Mouse (Mus musculus): ENCODE measurements around the gene Thumpd2. TPM values are rescaled to one million over a fixed set of nuclear protein-coding genes. Genes with fewer than 3 reads are reported as not detected.

Gene Thumpd2
- polyA plus RNA-seq, 1 experiment from 2014 or later = 15.0 TPM

GRCm38 (mm10) chr17:81045115-81045514, 19.8 kb downstream of the Thumpd2 start:
- 96% methylated on average over 6 of the region's 6 CpGs for WGBS
- H3K4me2 ChIP-seq (ENCODE audit: low read depth, severe bottlenecking) = no peak overlapping the region
- H3K27ac ChIP-seq (replicated peaks; ENCODE audit: low read depth, low read length) = no peak overlapping the region
- H3K4me1 ChIP-seq (ENCODE audit: control insufficient read depth, insufficient read depth, low read length) = no peaks in the 10 kb centered on the region
- H3K9ac ChIP-seq (ENCODE audit: low read length) = no peak overlapping the region
- ATAC-seq (ENCODE audit: insufficient number of reproducible peaks, low FRiP score, low TSS enrichment, low read depth) (no peak), DNase-seq (ENCODE audit: low spot score) (no peak)
- H3K27me3 ChIP-seq (ENCODE audit: control insufficient read depth, insufficient read depth, low read length) = no peaks in the 10 kb centered on the region
- H3K9me3 ChIP-seq (ENCODE audit: control insufficient read depth, low read length) = no peaks in the 10 kb centered on the region
- no peak overlapping the region for H3K4me3 ChIP-seq (ENCODE audit: low read depth, low read length)
- no peaks in the 10 kb centered on the region; the same call in 1 of the 2 replicates for H3K36me3 ChIP-seq (ENCODE audit: control insufficient read depth, insufficient read depth, low read length)

DNA sequence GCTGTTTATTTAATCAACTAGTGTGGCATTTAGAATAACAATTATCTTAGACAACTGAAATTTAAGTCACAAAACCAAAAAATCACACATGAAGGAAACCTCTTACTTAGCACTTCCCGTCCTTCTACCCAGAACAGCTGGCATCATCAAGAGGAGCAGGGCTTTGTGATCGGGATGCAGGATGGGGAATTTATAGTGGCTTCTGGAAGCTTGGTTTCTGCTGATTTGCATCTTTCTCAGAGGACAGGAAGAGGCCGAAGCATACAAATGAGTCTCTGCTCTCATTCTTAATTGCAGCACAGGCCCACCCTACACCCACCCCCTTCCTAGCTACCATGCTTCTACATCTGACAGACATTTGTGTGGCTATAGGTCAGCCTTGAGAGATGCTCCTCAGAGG, 20.5 kb downstream of the Thumpd2 start:
- no peaks in the 10 kb centered on the region for H3K4me1 ChIP-seq (ENCODE audit: control insufficient read depth, insufficient read depth, low read length)

DNA sequence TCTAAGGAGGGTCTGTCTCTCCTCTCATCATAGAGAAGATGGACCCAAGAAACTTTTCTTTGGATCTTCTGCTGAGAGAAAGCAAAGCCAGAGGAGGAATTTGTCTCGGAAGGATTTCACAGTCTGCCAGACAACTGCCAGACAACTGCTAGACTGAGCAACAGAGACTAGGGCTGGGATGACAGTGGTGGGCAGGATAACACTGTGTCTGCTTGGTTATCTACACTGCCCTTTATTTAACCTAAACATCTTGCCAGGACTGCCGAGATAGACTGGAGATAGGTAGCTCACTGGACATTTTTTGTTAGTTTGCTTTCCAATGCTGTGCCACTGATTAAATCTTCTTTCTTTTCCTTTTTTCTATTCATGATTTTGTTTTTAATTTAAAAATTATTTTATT, 23.2 kb downstream of the Thumpd2 start:
- DNase-seq (ENCODE audit: low spot score) (no peak), ATAC-seq (ENCODE audit: insufficient number of reproducible peaks, low FRiP score, low TSS enrichment, low read depth) (no peak)
- Histone ChIP-seq H3K4me1 (ENCODE audit: control insufficient read depth, insufficient read depth, low read length) (no peaks in the 10 kb centered on the region), H3K27ac (replicated peaks; ENCODE audit: low read depth, low read length) (no peak overlapping the region), H3K9me3 (ENCODE audit: control insufficient read depth, low read length) (no peaks in the 10 kb centered on the region), H3K36me3 (ENCODE audit: control insufficient read depth, insufficient read depth, low read length) (no peaks in the 10 kb centered on the region; the same call in 1 of the 2 replicates), H3K4me3 (ENCODE audit: low read depth, low read length) (no peak overlapping the region), H3K4me2 (ENCODE audit: low read depth, severe bottlenecking) (no peak overlapping the region), H3K9ac (ENCODE audit: low read length) (no peak overlapping the region), H3K27me3 (ENCODE audit: control insufficient read depth, insufficient read depth, low read length) (no peaks in the 10 kb centered on the region)
- 86% methylated on average over 2 of the region's 2 CpGs for WGBS

More for the DNA sequence above, 20.5 kb downstream of the Thumpd2 start:
- H3K36me3 ChIP-seq (ENCODE audit: control insufficient read depth, insufficient read depth, low read length) = no peaks in the 10 kb centered on the region; the same call in 1 of the 2 replicates
- no peak overlapping the region for H3K27ac ChIP-seq (replicated peaks; ENCODE audit: low read depth, low read length)
- H3K27me3 ChIP-seq (ENCODE audit: control insufficient read depth, insufficient read depth, low read length) = no peaks in the 10 kb centered on the region
- no peak overlapping the region for H3K4me3 ChIP-seq (ENCODE audit: low read depth, low read length)
- H3K9me3 ChIP-seq (ENCODE audit: control insufficient read depth, low read length) = no peaks in the 10 kb centered on the region
- no peak for ATAC-seq (ENCODE audit: insufficient number of reproducible peaks, low FRiP score, low TSS enrichment, low read depth)
- WGBS = 92% methylated on average over 3 of the region's 3 CpGs
- H3K4me2 ChIP-seq (ENCODE audit: low read depth, severe bottlenecking) = no peak overlapping the region
- DNase-seq (ENCODE audit: low spot score) = no peak
- H3K9ac ChIP-seq (ENCODE audit: low read length) = no peak overlapping the region

- DNase-seq (ENCODE audit: low spot score) (no peak), ATAC-seq (ENCODE audit: insufficient number of reproducible peaks, low FRiP score, low TSS enrichment, low read depth) (no peak)
- no peak overlapping the region for H3K9ac ChIP-seq (ENCODE audit: low read length)
- H3K4me1 ChIP-seq (ENCODE audit: control insufficient read depth, insufficient read depth, low read length) = no peaks in the 10 kb centered on the region
- H3K27ac ChIP-seq (replicated peaks; ENCODE audit: low read depth, low read length) = no peak overlapping the region
- WGBS = 97% methylated on average over 2 of the region's 2 CpGs
- no peak overlapping the region for H3K4me2 ChIP-seq (ENCODE audit: low read depth, severe bottlenecking)
- H3K27me3 ChIP-seq (ENCODE audit: control insufficient read depth, insufficient read depth, low read length) = no peaks in the 10 kb centered on the region
- no peaks in the 10 kb centered on the region; the same call in 1 of the 2 replicates for H3K36me3 ChIP-seq (ENCODE audit: control insufficient read depth, insufficient read depth, low read length)
- no peaks in the 10 kb centered on the region for H3K9me3 ChIP-seq (ENCODE audit: control insufficient read depth, low read length)
- no peak overlapping the region for H3K4me3 ChIP-seq (ENCODE audit: low read depth, low read length)
These were observed 26.0 kb downstream of the Thumpd2 start for GRCm38 (mm10) chr17:81038707-81039408.

DNA sequence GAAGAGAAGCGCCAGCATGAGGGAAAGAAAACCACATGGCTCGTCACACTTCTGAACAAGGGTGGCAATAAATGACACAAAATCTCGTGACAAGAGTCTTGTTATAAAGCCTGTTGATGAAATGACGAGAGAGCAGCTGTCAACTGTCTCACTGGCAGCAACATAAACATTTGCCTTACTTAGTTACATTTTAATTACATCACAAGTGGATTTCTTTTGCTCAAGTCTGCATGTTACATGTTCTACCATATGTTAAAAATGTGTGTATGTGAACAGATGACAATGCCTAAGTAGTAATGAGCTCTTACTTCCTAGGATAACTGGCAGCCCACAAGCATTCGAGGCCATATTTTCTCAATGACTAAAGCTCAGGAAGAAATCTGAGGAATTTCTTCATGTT, 29.5 kb downstream of the Thumpd2 start:
- Histone ChIP-seq H3K4me3 (ENCODE audit: low read depth, low read length) (no peak overlapping the region), H3K4me1 (ENCODE audit: control insufficient read depth, insufficient read depth, low read length) (no peaks in the 10 kb centered on the region), H3K27ac (replicated peaks; ENCODE audit: low read depth, low read length) (no peak overlapping the region), H3K4me2 (ENCODE audit: low read depth, severe bottlenecking) (no peak overlapping the region), H3K9me3 (ENCODE audit: control insufficient read depth, low read length) (no peaks in the 10 kb centered on the region), H3K9ac (ENCODE audit: low read length) (no peak overlapping the region), H3K27me3 (ENCODE audit: control insufficient read depth, insufficient read depth, low read length) (no peaks in the 10 kb centered on the region), H3K36me3 (ENCODE audit: control insufficient read depth, insufficient read depth, low read length) (no peaks in the 10 kb centered on the region; the same call in 1 of the 2 replicates)
- ATAC-seq (ENCODE audit: insufficient number of reproducible peaks, low FRiP score, low TSS enrichment, low read depth) (no peak), DNase-seq (ENCODE audit: low spot score) (no peak)
- WGBS = 77% methylated on average over 5 of the region's 5 CpGs

DNA sequence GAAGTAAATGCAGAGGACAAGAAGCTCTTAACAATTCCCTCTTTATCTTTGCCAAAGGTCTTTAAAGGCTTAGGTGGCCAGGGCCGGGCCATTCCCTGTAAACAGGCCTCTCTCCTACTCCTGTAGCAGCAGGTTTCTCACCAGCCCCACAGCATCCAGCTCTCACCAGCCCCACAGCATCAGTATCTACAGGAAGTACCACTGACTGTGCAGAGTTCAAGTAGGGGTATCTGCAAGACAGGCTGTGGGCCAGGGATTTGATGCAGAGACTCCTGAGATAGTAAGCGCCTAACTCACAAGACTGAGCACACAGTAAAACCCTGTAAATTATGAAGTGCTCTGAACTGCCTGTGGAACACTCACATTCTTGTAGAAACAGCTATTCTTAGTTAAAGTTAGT, 31.9 kb downstream of the Thumpd2 start:
- no peak overlapping the region for H3K27ac ChIP-seq (replicated peaks; ENCODE audit: low read depth, low read length)
- H3K4me2 ChIP-seq (ENCODE audit: low read depth, severe bottlenecking) = no peak overlapping the region
- DNase-seq (ENCODE audit: low spot score) (no peak), ATAC-seq (ENCODE audit: insufficient number of reproducible peaks, low FRiP score, low TSS enrichment, low read depth) (no peak)
- no peaks in the 10 kb centered on the region for H3K9me3 ChIP-seq (ENCODE audit: control insufficient read depth, low read length)
- no peaks in the 10 kb centered on the region; the same call in 1 of the 2 replicates for H3K36me3 ChIP-seq (ENCODE audit: control insufficient read depth, insufficient read depth, low read length)
- WGBS = 77% methylated on average over 2 of the region's 2 CpGs
- no peaks in the 10 kb centered on the region for H3K4me1 ChIP-seq (ENCODE audit: control insufficient read depth, insufficient read depth, low read length)
- no peak overlapping the region for H3K4me3 ChIP-seq (ENCODE audit: low read depth, low read length)
- H3K9ac ChIP-seq (ENCODE audit: low read length) = no peak overlapping the region
- no peaks in the 10 kb centered on the region for H3K27me3 ChIP-seq (ENCODE audit: control insufficient read depth, insufficient read depth, low read length)

DNA sequence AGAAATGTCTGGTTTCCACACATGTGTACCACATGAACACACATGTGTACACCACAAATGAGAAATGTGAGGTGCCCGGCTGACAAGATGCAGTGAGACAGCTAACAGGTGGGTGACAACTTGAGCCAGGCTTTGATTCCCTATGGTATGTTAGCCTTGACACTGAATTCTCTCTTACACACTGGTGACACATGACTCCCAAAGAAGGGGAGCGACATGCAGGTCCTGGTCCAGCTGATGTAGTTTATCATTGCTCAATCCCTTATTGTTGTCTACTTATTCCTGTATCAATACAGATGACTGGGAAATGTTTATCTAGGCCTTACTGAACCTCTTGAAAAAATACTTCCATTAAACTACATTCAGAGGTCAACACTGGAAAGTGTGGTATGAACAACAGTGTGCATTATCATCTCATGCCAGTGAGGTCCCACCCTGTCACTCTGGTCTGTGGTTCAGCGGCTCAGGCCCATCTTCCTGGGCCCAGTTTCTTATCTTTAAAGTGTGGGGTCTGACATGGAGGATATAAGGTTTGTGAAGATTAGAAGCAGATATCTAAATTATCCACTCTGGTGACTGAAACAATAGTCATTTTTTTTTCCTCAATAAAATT, 32.9 kb downstream of the Thumpd2 start:
- Histone ChIP-seq H3K4me3 (ENCODE audit: low read depth, low read length) (no peak overlapping the region), H3K9ac (ENCODE audit: low read length) (no peak overlapping the region), H3K9me3 (ENCODE audit: control insufficient read depth, low read length) (no peaks in the 10 kb centered on the region), H3K36me3 (ENCODE audit: control insufficient read depth, insufficient read depth, low read length) (no peaks in the 10 kb centered on the region), H3K4me2 (ENCODE audit: low read depth, severe bottlenecking) (no peak overlapping the region), H3K27ac (replicated peaks; ENCODE audit: low read depth, low read length) (no peak overlapping the region), H3K27me3 (ENCODE audit: control insufficient read depth, insufficient read depth, low read length) (no peaks in the 10 kb centered on the region), H3K4me1 (ENCODE audit: control insufficient read depth, insufficient read depth, low read length) (no peaks in the 10 kb centered on the region)
- DNase-seq (ENCODE audit: low spot score) = no peak
- WGBS = 88% methylated on average over 3 of the region's 3 CpGs
- ATAC-seq (ENCODE audit: insufficient number of reproducible peaks, low FRiP score, low TSS enrichment, low read depth) = no peak

DNA sequence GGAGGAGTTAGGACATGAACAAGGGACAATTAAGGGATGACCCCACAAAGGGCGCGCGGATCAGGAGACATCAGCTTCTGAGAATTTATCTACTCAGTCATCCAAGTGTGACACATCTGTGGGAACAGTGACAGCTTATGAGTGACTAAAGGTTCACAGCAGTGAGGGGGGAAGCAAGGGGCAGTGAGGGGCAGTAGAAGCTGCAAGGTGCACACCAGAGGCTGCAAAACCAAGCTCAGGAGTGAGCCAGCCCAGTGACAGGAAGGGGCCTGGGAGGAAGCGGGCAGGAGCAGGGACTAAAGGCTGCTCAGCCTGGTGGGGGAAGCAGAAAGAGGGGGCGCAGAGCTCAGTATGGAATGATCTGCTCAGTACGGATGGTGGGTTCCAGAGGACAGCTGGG, 37.6 kb downstream of the Thumpd2 start:
- Histone ChIP-seq H3K9me3 (ENCODE audit: control insufficient read depth, low read length) (no peaks in the 10 kb centered on the region), H3K27me3 (ENCODE audit: control insufficient read depth, insufficient read depth, low read length) (no peaks in the 10 kb centered on the region), H3K4me3 (ENCODE audit: low read depth, low read length) (no peak overlapping the region), H3K9ac (ENCODE audit: low read length) (no peak overlapping the region), H3K36me3 (ENCODE audit: control insufficient read depth, insufficient read depth, low read length) (no peaks in the 10 kb centered on the region), H3K4me1 (ENCODE audit: control insufficient read depth, insufficient read depth, low read length) (no peaks in the 10 kb centered on the region), H3K4me2 (ENCODE audit: low read depth, severe bottlenecking) (no peak overlapping the region), H3K27ac (replicated peaks; ENCODE audit: low read depth, low read length) (no peak overlapping the region)
- WGBS = 97% methylated on average over 6 of the region's 6 CpGs
- DNase-seq (ENCODE audit: low spot score) (no peak), ATAC-seq (ENCODE audit: insufficient number of reproducible peaks, low FRiP score, low TSS enrichment, low read depth) (no peak)

Measured in limb, embryonic 11.5 days (tissue).